Mouse (Mus musculus): ENCODE data around the gene Acox2. TPM values are rescaled to one million over a fixed set of nuclear protein-coding genes. Genes with fewer than 3 reads are reported as not detected.

Acox2 gene
- total RNA-seq (2014; rRNA removed) = 0.44 TPM in 1 of 2 replicates, not detected in the other
- polyA plus RNA-seq (2015; fragmentation: Nextera tagmentation; extraction: Ambion mirVana) = 0.10 and 0.28 TPM in 2 replicates

- ATAC-seq (ENCODE audit: low FRiP score) = no peak
- H3K27me3 ChIP-seq (ENCODE audit: insufficient read depth, low read length) = no peaks in the 10 kb centered on the region
- 86% methylated on average over 3 of the region's 3 CpGs for WGBS
- no peak within 1 kb of the TSS for H3K4me3 ChIP-seq (ENCODE audit: low read depth, low read length)
- H3K4me1 ChIP-seq (ENCODE audit: insufficient read depth, low read length) = no peaks in the 10 kb centered on the region
- DNase-seq (ENCODE audit: low spot score) = no peak
- H3K27ac ChIP-seq (ENCODE audit: low read depth, low read length) = no peak within 1 kb of the TSS
- H3K9ac ChIP-seq (replicated peaks; ENCODE audit: low read length, poor library complexity, severe bottlenecking) = no peak within 1 kb of the TSS
- H3K4me2 ChIP-seq (ENCODE audit: low read depth, low read length, poor library complexity, severe bottlenecking) = no peak within 1 kb of the TSS
- H3K9me3 ChIP-seq (ENCODE audit: low read length) = no peaks in the 10 kb centered on the region
- H3K36me3 ChIP-seq (ENCODE audit: insufficient read depth, low read length) = no peaks in the 10 kb centered on the region
- no peak for TF ChIP-seq CTCF (IDR thresholded peaks at IDR 0.05)
Measured at GRCm38 (mm10) chr14:8259166-8259565, at the start of gene Acox2. Gene Acox2 (minus strand): TSS chr14:8259353.

- TF ChIP-seq CTCF (IDR thresholded peaks at IDR 0.05) = peak; percentile 33; the same call in 1 of the 2 replicates
- H3K27me3 ChIP-seq (ENCODE audit: insufficient read depth, low read length) = no peaks in the 10 kb centered on the region
- ATAC-seq (ENCODE audit: low FRiP score) (no peak), DNase-seq (ENCODE audit: low spot score) (no peak)
- no peak overlapping the region for H3K4me3 ChIP-seq (ENCODE audit: low read depth, low read length)
- H3K9ac ChIP-seq (replicated peaks; ENCODE audit: low read length, poor library complexity, severe bottlenecking) = no peak overlapping the region
- H3K4me1 ChIP-seq (ENCODE audit: insufficient read depth, low read length) = peaks cover 11% of the 10 kb centered on the region
- WGBS = 79% methylated on average over 3 of the region's 3 CpGs
- H3K27ac ChIP-seq (ENCODE audit: low read depth, low read length) = no peak overlapping the region
- H3K4me2 ChIP-seq (ENCODE audit: low read depth, low read length, poor library complexity, severe bottlenecking) = no peak overlapping the region
- H3K36me3 ChIP-seq (ENCODE audit: insufficient read depth, low read length) = no peaks in the 10 kb centered on the region
- no peaks in the 10 kb centered on the region for H3K9me3 ChIP-seq (ENCODE audit: low read length)
Measured at GRCm38 (mm10) chr14:8308650-8309049, 49.5 kb upstream of the Acox2 start.

GRCm38 (mm10) chr14:8306884-8307283 lies 47.7 kb upstream of the Acox2 start:
- ATAC-seq (ENCODE audit: low FRiP score) (no peak), DNase-seq (ENCODE audit: low spot score) (no peak)
- Histone ChIP-seq H3K36me3 (ENCODE audit: insufficient read depth, low read length) (no peaks in the 10 kb centered on the region), H3K27me3 (ENCODE audit: insufficient read depth, low read length) (no peaks in the 10 kb centered on the region), H3K27ac (ENCODE audit: low read depth, low read length) (no peak overlapping the region), H3K4me2 (ENCODE audit: low read depth, low read length, poor library complexity, severe bottlenecking) (no peak overlapping the region), H3K4me1 (ENCODE audit: insufficient read depth, low read length) (peaks cover 11% of the 10 kb centered on the region), H3K4me3 (ENCODE audit: low read depth, low read length) (no peak overlapping the region), H3K9me3 (ENCODE audit: low read length) (no peaks in the 10 kb centered on the region), H3K9ac (replicated peaks; ENCODE audit: low read length, poor library complexity, severe bottlenecking) (no peak overlapping the region)
- TF ChIP-seq CTCF (IDR thresholded peaks at IDR 0.05) = no peak
- 78% methylated on average over 6 of the region's 6 CpGs for WGBS

GRCm38 (mm10) chr14:8305014-8305413 lies 45.9 kb upstream of the Acox2 start:
- WGBS = 59% methylated on average over 3 of the region's 3 CpGs
- ATAC-seq (ENCODE audit: low FRiP score) = no peak
- H3K27me3 ChIP-seq (ENCODE audit: insufficient read depth, low read length) = no peaks in the 10 kb centered on the region

GRCm38 (mm10) chr14:8304082-8304481 lies 44.9 kb upstream of the Acox2 start:
- H3K4me1 ChIP-seq (ENCODE audit: insufficient read depth, low read length) = no peaks in the 10 kb centered on the region
- ATAC-seq (ENCODE audit: low FRiP score) = no peak
- H3K9me3 ChIP-seq (ENCODE audit: low read length) = no peaks in the 10 kb centered on the region
- no peaks in the 10 kb centered on the region for H3K27me3 ChIP-seq (ENCODE audit: insufficient read depth, low read length)
- H3K27ac ChIP-seq (ENCODE audit: low read depth, low read length) = no peak overlapping the region
- no peak overlapping the region for H3K4me3 ChIP-seq (ENCODE audit: low read depth, low read length)
- no peak for DNase-seq (ENCODE audit: low spot score)
- H3K9ac ChIP-seq (replicated peaks; ENCODE audit: low read length, poor library complexity, severe bottlenecking) = no peak overlapping the region
- TF ChIP-seq CTCF (IDR thresholded peaks at IDR 0.05) = no peak
- no peaks in the 10 kb centered on the region for H3K36me3 ChIP-seq (ENCODE audit: insufficient read depth, low read length)
- no peak overlapping the region for H3K4me2 ChIP-seq (ENCODE audit: low read depth, low read length, poor library complexity, severe bottlenecking)

More at GRCm38 (mm10) chr14:8305014-8305413, 45.9 kb upstream of the Acox2 start:
- Histone ChIP-seq H3K4me2 (ENCODE audit: low read depth, low read length, poor library complexity, severe bottlenecking) (no peak overlapping the region), H3K4me1 (ENCODE audit: insufficient read depth, low read length) (peaks cover 7% of the 10 kb centered on the region), H3K9ac (replicated peaks; ENCODE audit: low read length, poor library complexity, severe bottlenecking) (no peak overlapping the region), H3K9me3 (ENCODE audit: low read length) (no peaks in the 10 kb centered on the region), H3K27ac (ENCODE audit: low read depth, low read length) (no peak overlapping the region), H3K36me3 (ENCODE audit: insufficient read depth, low read length) (no peaks in the 10 kb centered on the region), H3K4me3 (ENCODE audit: low read depth, low read length) (no peak overlapping the region)
- no peak for DNase-seq (ENCODE audit: low spot score)
- TF ChIP-seq CTCF (IDR thresholded peaks at IDR 0.05) = no peak

- no peaks in the 10 kb centered on the region for H3K9me3 ChIP-seq (ENCODE audit: low read length)
- no peaks in the 10 kb centered on the region for H3K36me3 ChIP-seq (ENCODE audit: insufficient read depth, low read length)
- H3K4me2 ChIP-seq (ENCODE audit: low read depth, low read length, poor library complexity, severe bottlenecking) = no peak overlapping the region
- no peak overlapping the region for H3K27ac ChIP-seq (ENCODE audit: low read depth, low read length)
- WGBS = 32% methylated on average over 10 of the region's 10 CpGs
- no peaks in the 10 kb centered on the region for H3K27me3 ChIP-seq (ENCODE audit: insufficient read depth, low read length)
- no peak for TF ChIP-seq CTCF (IDR thresholded peaks at IDR 0.05)
- DNase-seq (ENCODE audit: low spot score) (no peak), ATAC-seq (ENCODE audit: low FRiP score) (no peak)
- H3K9ac ChIP-seq (replicated peaks; ENCODE audit: low read length, poor library complexity, severe bottlenecking) = no peak overlapping the region
- no peak overlapping the region for H3K4me3 ChIP-seq (ENCODE audit: low read depth, low read length)
- no peaks in the 10 kb centered on the region for H3K4me1 ChIP-seq (ENCODE audit: insufficient read depth, low read length)
Measured at GRCm38 (mm10) chr14:8302687-8303086, 43.5 kb upstream of the Acox2 start.
